Mouse (Mus musculus): Measurements from ENCODE around the gene Ccl4. TPM values are rescaled to one million over a fixed set of nuclear protein-coding genes. Genes with fewer than 3 reads are reported as not detected.

Gene Ccl4
- polyA plus RNA-seq (2014; fragmentation: Illumina TruSeq; extraction: RNeasy Lipid Tissue Mini Kit (QIAGEN cat#74804); ENCODE audit: low replicate concordance), result not detected

DNA sequence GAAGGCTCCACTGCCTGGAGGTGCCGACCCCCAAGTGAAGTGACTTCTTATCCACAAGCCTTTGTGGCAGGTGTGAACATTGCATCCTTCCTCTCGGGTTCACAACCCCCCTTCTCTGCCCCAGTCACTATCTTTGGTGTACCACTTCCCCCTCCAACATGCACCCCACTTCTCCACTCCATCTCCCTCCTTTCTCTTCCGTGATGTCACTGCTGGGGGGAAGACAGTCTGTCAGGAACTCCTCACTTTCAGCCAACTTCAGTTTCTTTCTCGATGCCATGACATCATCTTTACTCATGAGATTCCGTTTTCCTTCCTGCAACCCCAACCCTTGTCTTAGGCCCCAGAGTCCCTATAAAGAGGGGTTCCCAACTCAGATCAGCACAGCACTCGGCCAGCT, at the start of gene Ccl4:
TSS of gene Ccl4 (plus strand) at position 381 of the 400 bp plus-strand sequence.

DNA sequence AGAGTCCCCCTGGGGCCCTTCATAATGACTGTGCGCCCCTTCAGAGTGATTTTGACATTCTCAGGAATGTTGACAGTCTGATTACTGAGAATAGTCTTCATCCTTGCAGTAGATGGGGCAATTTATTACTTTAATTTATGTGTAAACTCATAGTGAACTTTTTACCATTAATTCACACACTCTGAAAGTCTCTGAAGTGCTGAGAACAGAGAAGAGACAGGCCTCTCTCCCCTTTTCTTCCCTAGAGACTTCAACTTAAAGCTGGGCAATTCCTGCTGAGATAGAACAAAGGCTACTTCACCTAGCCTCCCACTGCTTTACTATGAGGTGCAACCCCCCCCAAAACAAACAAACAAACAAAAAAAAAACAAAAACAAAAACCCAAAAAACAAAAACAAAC, 16.9 kb upstream of the Ccl4 start, which contains the start of gene Rpl9-ps1:
TSS of gene Rpl9-ps1 (minus strand) at position 101 of the 400 bp plus-strand sequence.

DNA sequence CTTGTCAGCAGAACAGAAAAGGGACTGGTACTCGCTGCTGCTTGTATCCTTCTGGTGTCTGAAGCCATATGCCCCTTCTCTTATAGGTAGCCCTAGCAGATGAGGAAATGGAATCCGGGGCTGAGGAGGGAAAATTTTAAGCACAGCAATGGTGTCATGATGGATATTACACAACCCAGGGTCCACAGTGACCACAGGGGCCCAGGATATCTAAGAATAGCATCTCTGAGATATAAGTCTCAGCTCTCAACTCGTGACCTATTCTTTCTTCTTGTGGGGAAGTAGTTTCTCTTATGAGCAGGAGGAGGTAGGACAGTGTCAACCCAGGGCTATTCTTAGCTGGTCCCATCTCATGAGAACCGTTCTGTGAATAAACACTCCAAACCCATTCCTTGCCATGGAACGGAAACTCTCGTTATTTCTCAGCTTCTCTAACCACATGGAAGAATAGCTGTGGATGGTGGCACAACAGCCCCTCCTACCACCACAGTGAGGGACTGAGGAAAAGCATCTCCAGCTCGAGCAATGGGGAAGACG, 13.0 kb upstream of the Ccl4 start, which contains the start of gene Ccl3:
TSS of gene Ccl3 (minus strand) at position 51 of the 537 bp plus-strand sequence.

DNA sequence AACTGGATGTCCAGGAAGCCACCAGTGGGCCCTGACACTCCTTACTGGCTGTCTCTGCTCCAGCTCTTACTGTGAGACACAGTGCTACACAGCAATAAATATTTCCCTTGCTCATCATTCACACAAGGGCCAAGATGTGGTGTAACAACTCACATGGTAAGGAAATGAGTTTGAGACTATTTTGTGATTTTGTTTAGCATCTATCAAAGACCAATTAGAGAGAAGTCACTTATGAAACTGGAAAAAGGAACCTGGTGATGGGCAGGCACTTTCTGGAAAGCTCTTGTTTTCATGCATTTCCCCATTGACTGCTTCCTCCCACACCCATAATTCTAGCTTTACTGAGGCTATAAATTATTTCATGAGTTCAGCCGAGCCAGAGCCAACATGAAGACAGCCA, 41.3 kb downstream of the Ccl4 start, which contains the start of gene Wfdc17:
TSS of gene Wfdc17 (plus strand) at position 287 of the 400 bp plus-strand sequence.

DNA sequence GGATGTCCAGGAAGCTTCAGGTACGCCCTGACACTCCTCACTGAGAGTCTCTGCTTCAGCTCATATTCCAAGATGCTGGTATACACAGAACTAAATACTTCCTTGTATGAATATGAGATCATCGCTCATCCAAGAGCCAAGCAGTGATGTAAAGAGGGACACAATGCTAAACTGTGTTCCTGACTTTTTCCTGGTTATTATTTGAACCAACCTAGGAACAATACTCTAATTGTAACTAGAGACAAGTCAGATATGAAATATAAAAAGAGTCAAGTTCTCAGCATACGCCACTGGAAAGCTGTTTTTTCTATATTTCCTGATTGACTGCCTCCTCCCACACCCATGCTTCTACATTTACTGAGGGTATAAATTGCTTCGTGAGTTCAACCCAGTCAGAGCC, 46.3 kb downstream of the Ccl4 start, which contains the start of gene Wfdc18:
TSS of gene Wfdc18 (plus strand) at position 301 of the 400 bp plus-strand sequence.

Other genes starting within 250 kb of the Ccl4 start
- not detected for gene Gas2l2, start 233.1 kb upstream of the Ccl4 start, polyA plus RNA-seq (2014; fragmentation: Illumina TruSeq; extraction: RNeasy Lipid Tissue Mini Kit (QIAGEN cat#74804); ENCODE audit: low replicate concordance)
- not detected for gene 1700020L24Rik, start 224.9 kb upstream of the Ccl4 start, polyA plus RNA-seq (2014; fragmentation: Illumina TruSeq; extraction: RNeasy Lipid Tissue Mini Kit (QIAGEN cat#74804); ENCODE audit: low replicate concordance)
- 0.19 TPM for gene Mmp28, start 199.5 kb upstream of the Ccl4 start, polyA plus RNA-seq (2014; fragmentation: Illumina TruSeq; extraction: RNeasy Lipid Tissue Mini Kit (QIAGEN cat#74804); ENCODE audit: low replicate concordance)
- 343 TPM for gene Taf15, start 189.5 kb upstream of the Ccl4 start, polyA plus RNA-seq (2014; fragmentation: Illumina TruSeq; extraction: RNeasy Lipid Tissue Mini Kit (QIAGEN cat#74804); ENCODE audit: low replicate concordance)
- not detected for gene Heatr9, start 140.4 kb upstream of the Ccl4 start, polyA plus RNA-seq (2014; fragmentation: Illumina TruSeq; extraction: RNeasy Lipid Tissue Mini Kit (QIAGEN cat#74804); ENCODE audit: low replicate concordance)
- gene Ccl5, start 132.1 kb upstream of the Ccl4 start, polyA plus RNA-seq (2014; fragmentation: Illumina TruSeq; extraction: RNeasy Lipid Tissue Mini Kit (QIAGEN cat#74804); ENCODE audit: low replicate concordance), result 15.4 TPM
- 20.5 TPM for gene Ccl9, start 83.9 kb upstream of the Ccl4 start, polyA plus RNA-seq (2014; fragmentation: Illumina TruSeq; extraction: RNeasy Lipid Tissue Mini Kit (QIAGEN cat#74804); ENCODE audit: low replicate concordance)
- gene Ccl6, start 69.5 kb upstream of the Ccl4 start, polyA plus RNA-seq (2014; fragmentation: Illumina TruSeq; extraction: RNeasy Lipid Tissue Mini Kit (QIAGEN cat#74804); ENCODE audit: low replicate concordance), result 311 TPM
- not detected for gene Rpl9-ps1, start 17.0 kb upstream of the Ccl4 start, polyA plus RNA-seq (2014; fragmentation: Illumina TruSeq; extraction: RNeasy Lipid Tissue Mini Kit (QIAGEN cat#74804); ENCODE audit: low replicate concordance)
- 1.9 TPM for gene Ccl3, start 13.2 kb upstream of the Ccl4 start, polyA plus RNA-seq (2014; fragmentation: Illumina TruSeq; extraction: RNeasy Lipid Tissue Mini Kit (QIAGEN cat#74804); ENCODE audit: low replicate concordance)
- 24.5 TPM for gene Wfdc17, start 41.4 kb downstream of the Ccl4 start, polyA plus RNA-seq (2014; fragmentation: Illumina TruSeq; extraction: RNeasy Lipid Tissue Mini Kit (QIAGEN cat#74804); ENCODE audit: low replicate concordance)
- not detected for gene Wfdc18, start 46.4 kb downstream of the Ccl4 start, polyA plus RNA-seq (2014; fragmentation: Illumina TruSeq; extraction: RNeasy Lipid Tissue Mini Kit (QIAGEN cat#74804); ENCODE audit: low replicate concordance)
- gene Wfdc21, start 84.4 kb downstream of the Ccl4 start, polyA plus RNA-seq (2014; fragmentation: Illumina TruSeq; extraction: RNeasy Lipid Tissue Mini Kit (QIAGEN cat#74804); ENCODE audit: low replicate concordance), result 5.0 TPM
- 6.8 TPM for gene Heatr6, start 91.1 kb downstream of the Ccl4 start, polyA plus RNA-seq (2014; fragmentation: Illumina TruSeq; extraction: RNeasy Lipid Tissue Mini Kit (QIAGEN cat#74804); ENCODE audit: low replicate concordance)
- gene Hnf1b, start 187.5 kb downstream of the Ccl4 start, polyA plus RNA-seq (2014; fragmentation: Illumina TruSeq; extraction: RNeasy Lipid Tissue Mini Kit (QIAGEN cat#74804); ENCODE audit: low replicate concordance), result 6.3 TPM